8 mouse cellular contexts compared by ENCODE assay signal in genomic region chr1:39902704-39903151, GRCm38 (mm10). TPM values are rescaled to one million over a fixed set of nuclear protein-coding genes. Genes with fewer than 3 reads are reported as not detected.
A peak's percentile ranks its signal among the peaks of the same experiment; 100 is the strongest.
DNase-seq lines count a peak whose midpoint lies in the region; ATAC-seq and TF ChIP-seq lines count a peak whose summit lies in the region.

No protein-coding gene starts in this region.

- peak overlapping the region; percentile 84 for H3K4me3 ChIP-seq in heart, postnatal 0 days (ENCODE audit: low read depth, low read length)
- H3K4me3 ChIP-seq in limb, embryonic 13.5 days, result peak overlapping the region; percentile 96
- peak overlapping the region; percentile 91 for H3K4me3 ChIP-seq in midbrain, embryonic 16.5 days (ENCODE audit: low read depth, low read length)

- H3K36me3 ChIP-seq in heart, postnatal 0 days (replicated peaks; ENCODE audit: control insufficient read depth, insufficient read depth, low read length), result no peaks in the 10 kb centered on the region
- peaks cover 26% of the 10 kb centered on the region for H3K36me3 ChIP-seq in limb, embryonic 13.5 days
- H3K36me3 ChIP-seq in midbrain, embryonic 16.5 days (ENCODE audit: control insufficient read depth, insufficient read depth, low read length), result no peaks in the 10 kb centered on the region

- 0 out of 2 replicates have a peak, but pooled peaks have one; percentile 27 for TF ChIP-seq EP300 in heart, postnatal 0 days (IDR thresholded peaks at IDR 0.05; ENCODE audit: low read depth)

- H3K27me3 ChIP-seq in heart, postnatal 0 days (ENCODE audit: control insufficient read depth, insufficient read depth, low read length), result no peaks in the 10 kb centered on the region
- no peaks in the 10 kb centered on the region for H3K27me3 ChIP-seq in limb, embryonic 13.5 days
- no peaks in the 10 kb centered on the region for H3K27me3 ChIP-seq in midbrain, embryonic 16.5 days (ENCODE audit: control insufficient read depth, insufficient read depth, low read depth, low read length)

- peak overlapping the region; percentile 79 for H3K4me2 ChIP-seq in heart, postnatal 0 days (ENCODE audit: low read depth, low read length)
- H3K4me2 ChIP-seq in limb, embryonic 13.5 days (replicated peaks), result peak overlapping the region; percentile 88
- H3K4me2 ChIP-seq in midbrain, embryonic 16.5 days (ENCODE audit: low read length), result peak overlapping the region; percentile 85

- H3K9ac ChIP-seq in heart, postnatal 0 days (replicated peaks; ENCODE audit: low read depth, low read length), result peak overlapping the region; percentile 97
- H3K9ac ChIP-seq in limb, embryonic 13.5 days, result peak overlapping the region; percentile 100
- peak overlapping the region; percentile 100 for H3K9ac ChIP-seq in midbrain, embryonic 16.5 days (ENCODE audit: low read depth, low read length)

- DNase-seq in layer of hippocampus, postnatal 10 days (ENCODE audit: low spot score in 2 of 2), result peak; percentile 60 to 71
- DNase-seq in layer of hippocampus, postnatal 25 days (ENCODE audit: extremely low spot score in 1 of 2, low spot score in 1 of 2), result no peak
- peak; percentile 37 to 52 for DNase-seq in adrenal gland, postnatal 36 days
- DNase-seq in fibroblast of lung, adult 2 months (ENCODE audit: low read depth), result peak; percentile 97
- peak; percentile 62 for DNase-seq in heart, postnatal 0 days (ENCODE audit: low spot score)

- H3K27ac ChIP-seq in heart, postnatal 0 days (ENCODE audit: low read depth), result peak overlapping the region; percentile 97
- H3K27ac ChIP-seq in limb, embryonic 13.5 days, result peak overlapping the region; percentile 99
- peak overlapping the region; percentile 100 for H3K27ac ChIP-seq in midbrain, embryonic 16.5 days (ENCODE audit: low read length)

- no peaks in the 10 kb centered on the region for H3K9me3 ChIP-seq in heart, postnatal 0 days (replicated peaks; ENCODE audit: control insufficient read depth, low read length)
- H3K9me3 ChIP-seq in limb, embryonic 13.5 days, result no peaks in the 10 kb centered on the region
- H3K9me3 ChIP-seq in midbrain, embryonic 16.5 days (replicated peaks; ENCODE audit: control insufficient read depth, low read length, poor library complexity, severe bottlenecking), result no peaks in the 10 kb centered on the region

- no peak for ATAC-seq in heart, postnatal 0 days (ENCODE audit: insufficient read depth, low read depth)
- ATAC-seq in limb, embryonic 13.5 days (ENCODE audit: low FRiP score, low read depth), result no peak
- ATAC-seq in midbrain, embryonic 16.5 days, result no peak
- ATAC-seq in erythroblast, adult 5-6 weeks (replicated peaks; ENCODE audit: low FRiP score, poor library complexity, severe bottlenecking), result no peak

- peaks cover 44% of the 10 kb centered on the region for H3K4me1 ChIP-seq in heart, postnatal 0 days (ENCODE audit: control insufficient read depth, insufficient read depth)
- H3K4me1 ChIP-seq in limb, embryonic 13.5 days, result peaks cover 59% of the 10 kb centered on the region
- peaks cover 54% of the 10 kb centered on the region for H3K4me1 ChIP-seq in midbrain, embryonic 16.5 days (ENCODE audit: control insufficient read depth, insufficient read depth, low read length)

- WGBS in heart, postnatal 0 days, result 4% methylated on average over 3 of the region's 3 CpGs
- 2% methylated on average over 3 of the region's 3 CpGs for WGBS in limb, embryonic 13.5 days
- WGBS in midbrain, embryonic 16.5 days, result 3% methylated on average over 3 of the region's 3 CpGs

- no peak for TF ChIP-seq CTCF in heart, postnatal 0 days (IDR thresholded peaks at IDR 0.05; ENCODE audit: low read depth)

RNA-seq across cellular contexts. Expression of gene Map4k4, which starts 2.0 kb away (rescaled TPM):
- 100 to 1,000 TPM; 238 to 240 TPM for total RNA-seq in layer of hippocampus, postnatal 10 days (2021)
- 100 to 1,000 TPM; 154 to 180 TPM for total RNA-seq in layer of hippocampus, postnatal 25 days (2021)
- 100 to 1,000 TPM in 1 of 2 experiments, 10 to 100 TPM in 1; 93.6 to 114 TPM for total RNA-seq in adrenal gland, postnatal 36 days (2021)
- total RNA-seq in heart, postnatal 0 days (2014; rRNA removed; ENCODE audit: low replicate concordance), result 106 and 129 TPM in 2 replicates
- 17.0 and 17.4 TPM in 2 replicates for polyA plus RNA-seq in heart, postnatal 0 days (2015; fragmentation: Nextera tagmentation; extraction: Ambion mirVana)
- polyA plus RNA-seq in limb, embryonic 13.5 days (2015; fragmentation: Nextera tagmentation; extraction: Ambion mirVana), result 49.3 and 54.9 TPM in 2 replicates
- 31.4 and 38.4 TPM in 2 replicates for polyA plus RNA-seq in midbrain, embryonic 16.5 days (2015; fragmentation: Nextera tagmentation; extraction: Ambion mirVana)
- total RNA-seq in erythroblast, adult 5-6 weeks (2015; ENCODE audit: low replicate concordance), result 2.3 and 15.2 TPM in 2 replicates
- 14.6 and 19.3 TPM in 2 replicates for total RNA-seq in erythroblast, adult 5-6 weeks (2017; ENCODE audit: low replicate concordance)

Comparison
In these comparisons a context has a peak if more than half of its experiments do, and no peak if none do; other contexts are left out.
1. DNase-seq: peak in layer of hippocampus, postnatal 10 days (2 of 2), adrenal gland, postnatal 36 days (2 of 2), fibroblast of lung, adult 2 months (single experiment) and heart, postnatal 0 days (single experiment); none in layer of hippocampus, postnatal 25 days (0 of 2).
2. Peak in every context shown above with its lines, with median percentiles within 50 percentile points of each other: H3K27ac ChIP-seq, H3K4me2 ChIP-seq, H3K4me3 ChIP-seq and H3K9ac ChIP-seq.